Mouse (Mus musculus) small intestine, adult 2 months (tissue): ENCODE measurements at regions not wholly inside any gene's neighbourhood (a gene's known extent, or its start where the extent isn't known, plus 50 kb on each side); places are given as distances from the start of the nearest gene placed in this dataset.
"Not testable (repeated sequence)": the region's sequence is repeated elsewhere in the genome, so short reads cannot be mapped to it uniquely, and the experiment has no call there.

Source experiments
- H3K27ac ChIP-seq: fragments of 200-500 bp; 2 replicates; pipeline ENCODE4 v1.5.1; 2012; ENCODE audit warnings: low read depth, low read length, control low read depth, inconsistent platforms; ENCODE audit not compliant: insufficient read depth
- H3K27me3 ChIP-seq: fragments of 200-500 bp; 2 replicates; pipeline ENCODE4 v1.6.1; 2012; ENCODE audit warnings: mild to moderate bottlenecking, moderate library complexity, low read length, inconsistent platforms; ENCODE audit not compliant: control insufficient read depth, insufficient read depth
- H3K36me3 ChIP-seq: fragments of 200-500 bp; 2 replicates; pipeline ENCODE4 v1.6.1; 2012; ENCODE audit warnings: mild to moderate bottlenecking, low read length, control low read depth, inconsistent platforms; ENCODE audit not compliant: control insufficient read depth, insufficient read depth
- H3K4me1 ChIP-seq: fragments of 200-500 bp; 2 replicates; pipeline ENCODE4 v1.6.1; 2012; ENCODE audit warnings: low read length, inconsistent platforms, mixed read lengths; ENCODE audit not compliant: control insufficient read depth, insufficient read depth, insufficient read length
- H3K4me3 ChIP-seq: fragments of 200-500 bp; 2 replicates; pipeline ENCODE4 v1.5.1; 2012; ENCODE audit warnings: low read depth, mild to moderate bottlenecking, control low read depth, inconsistent platforms, low read length, moderate library complexity
- CTCF ChIP-seq: fragments of 200-500 bp; IDR thresholded peaks from 2 replicates; pipeline ENCODE4 v1.5.1; 2012; ENCODE audit warnings: low read depth, mild to moderate bottlenecking, control low read depth, inconsistent platforms, low read length, moderate library complexity, mixed read lengths; ENCODE audit not compliant: insufficient replicate concordance, insufficient read length; ENCODE audit errors: extremely low read depth
- POLR2A ChIP-seq: fragments of 200-500 bp; IDR thresholded peaks from 2 replicates; pipeline ENCODE4 v1.6.1; 2012; ENCODE audit warnings: low read depth, mild to moderate bottlenecking, control low read depth, inconsistent platforms, low read length, moderate library complexity
- WGBS: fragments of 180-500 bp; shearing (Covaris S2); methylation state at CpG from one replicate; pipeline ENCODE4 v1.1.7; 2018; 5-methylcytosine and 5-hydroxymethylcytosine counted together

GRCm38 (mm10) chr4:101366905-101367679 lies 52.0 kb upstream of the Ak4 start:
- WGBS = 50% methylated on average over 13 of the region's 13 CpGs

GRCm38 (mm10) chr4:101365299-101365698 lies 53.8 kb upstream of the Ak4 start:
- 78% methylated on average over 3 of the region's 3 CpGs for WGBS
- Histone ChIP-seq H3K4me3 (no peak overlapping the region), H3K27ac (no peak overlapping the region), H3K27me3 (no peaks in the 10 kb centered on the region), H3K4me1 (no peaks in the 10 kb centered on the region), H3K36me3 (no peaks in the 10 kb centered on the region)
- TF ChIP-seq POLR2A (no peak), CTCF (no peak)

More at GRCm38 (mm10) chr4:101366905-101367679, 52.0 kb upstream of the Ak4 start:
- no peak for TF ChIP-seq CTCF
- H3K36me3 ChIP-seq = no peaks in the 10 kb centered on the region
- no peak overlapping the region for H3K4me3 ChIP-seq
- no peaks in the 10 kb centered on the region for H3K4me1 ChIP-seq
- no peaks in the 10 kb centered on the region for H3K27me3 ChIP-seq
- no peak overlapping the region for H3K27ac ChIP-seq

- no peaks in the 10 kb centered on the region for H3K27me3 ChIP-seq
- TF ChIP-seq CTCF (no peak), POLR2A (no peak)
- 82% methylated on average over 2 of the region's 2 CpGs for WGBS
- H3K27ac ChIP-seq = no peak overlapping the region
- H3K4me3 ChIP-seq = no peak overlapping the region
- H3K4me1 ChIP-seq = no peaks in the 10 kb centered on the region
- H3K36me3 ChIP-seq = no peaks in the 10 kb centered on the region
Measured at GRCm38 (mm10) chr4:101364716-101365115, 54.4 kb upstream of the Ak4 start.

- not testable (repeated sequence) for H3K27ac ChIP-seq, H3K36me3 ChIP-seq, H3K4me3 ChIP-seq, H3K4me1 ChIP-seq, H3K27me3 ChIP-seq
- 83% methylated on average over 1 of the region's 1 CpGs for WGBS
Measured at GRCm38 (mm10) chr4:101363231-101363630, 55.8 kb upstream of the Ak4 start.

GRCm38 (mm10) chr4:101361779-101362178 lies 57.3 kb upstream of the Ak4 start:
- TF ChIP-seq POLR2A = no peak
- TF ChIP-seq CTCF = no peak
- H3K27ac ChIP-seq = no peak overlapping the region
- WGBS = 79% methylated on average over 1 of the region's 1 CpGs

GRCm38 (mm10) chr4:101360296-101360695 lies 58.8 kb upstream of the Ak4 start:
- WGBS = 65% methylated on average over 7 of the region's 7 CpGs
- TF ChIP-seq CTCF (no peak), POLR2A (no peak)
- H3K36me3 ChIP-seq = no peaks in the 10 kb centered on the region
- peaks cover 2% of the 10 kb centered on the region; the same call in 1 of the 2 replicates for H3K4me1 ChIP-seq
- H3K27me3 ChIP-seq = no peaks in the 10 kb centered on the region
- H3K27ac ChIP-seq = no peak overlapping the region
- no peak overlapping the region for H3K4me3 ChIP-seq

More at GRCm38 (mm10) chr4:101361779-101362178, 57.3 kb upstream of the Ak4 start:
- Histone ChIP-seq H3K4me1 (peaks cover 2% of the 10 kb centered on the region; the same call in 1 of the 2 replicates), H3K4me3 (no peak overlapping the region), H3K27me3 (no peaks in the 10 kb centered on the region), H3K36me3 (no peaks in the 10 kb centered on the region)

GRCm38 (mm10) chr4:101359119-101359518 lies 60.0 kb upstream of the Ak4 start:
- Histone ChIP-seq H3K36me3 (no peaks in the 10 kb centered on the region), H3K4me3 (no peak overlapping the region), H3K27ac (no peak overlapping the region), H3K27me3 (no peaks in the 10 kb centered on the region), H3K4me1 (peaks cover 2% of the 10 kb centered on the region; the same call in 1 of the 2 replicates)
- TF ChIP-seq CTCF (no peak), POLR2A (no peak)
- 93% methylated on average over 5 of the region's 5 CpGs for WGBS
